Mouse (Mus musculus): Measurements from ENCODE around the gene Repin1. TPM values are rescaled to one million over a fixed set of nuclear protein-coding genes. Genes with fewer than 3 reads are reported as not detected.

Repin1 gene
- total RNA-seq (2012; rRNA removed) (not detected in 2 replicates), polyA plus RNA-seq (2012; ENCODE audit: insufficient read depth in 1 of 2, insufficient read length in 2 of 2, low read depth in 1 of 2, low replicate concordance in 2 of 2, missing spikeins in 1 of 2) (not detected)

GRCm38 (mm10) chr6:48593158-48594042, at the start of gene Repin1, which contains the start of gene Gm44965:
Gene Repin1, plus strand, starts transcription at chr6:48593883.
Gene Gm44965, plus strand, starts transcription at chr6:48593941.
- Histone ChIP-seq H3K79me2 (ENCODE audit: control insufficient read depth, insufficient read depth, low read length, poor library complexity) (no peaks in the 10 kb centered on the region), H3K9ac (ENCODE audit: control insufficient read depth, low read depth, low read length, poor library complexity, severe bottlenecking) (no peak within 1 kb of the TSS), H3K9me3 (replicated peaks; ENCODE audit: insufficient read depth, low read length) (no peaks in the 10 kb centered on the region), H3K4me3 (ENCODE audit: control insufficient read depth in 1 of 2, insufficient read depth in 1 of 2, low read depth in 2 of 2, low read length in 2 of 2) (no peak within 1 kb of the TSS), H3K27me3 (ENCODE audit: control insufficient read depth in 1 of 2, insufficient read depth in 2 of 2, low read length in 2 of 2) (no peaks in the 10 kb centered on the region), H3K27ac (ENCODE audit: control insufficient read depth, low read depth, low read length) (no peak within 1 kb of the TSS), H3K4me1 (ENCODE audit: control insufficient read depth in 1 of 2, insufficient read depth in 2 of 2, low read length in 2 of 2) (no peaks in the 10 kb centered on the region), H3K36me3 (ENCODE audit: control insufficient read depth in 1 of 2, insufficient read depth in 2 of 2, low read length in 2 of 2) (no peaks in the 10 kb centered on the region)
- TF ChIP-seq RCOR1 (IDR thresholded peaks at IDR 0.05; ENCODE audit: low read depth, low read length) (no peak), ZKSCAN1 (IDR thresholded peaks at IDR 0.05; ENCODE audit: low read depth, low read length) (no peak), MEF2A (IDR thresholded peaks at IDR 0.05; ENCODE audit: extremely low read depth, insufficient replicate concordance, low read depth, low read length, poor library complexity, severe bottlenecking) (no peak), BHLHE40 (IDR thresholded peaks at IDR 0.05; ENCODE audit: borderline replicate concordance, low read depth, low read length) (no peak), MAX (IDR thresholded peaks at IDR 0.05; ENCODE audit: low read length) (no peak), POLR2AphosphoS2 (IDR thresholded peaks at IDR 0.05; ENCODE audit: low read length) (no peak), NELFE (IDR thresholded peaks at IDR 0.05; ENCODE audit: low read depth, low read length) (no peak), ETS1 (IDR thresholded peaks at IDR 0.05; ENCODE audit: low read depth, low read length) (no peak)
- no peak for DNase-seq (ENCODE audit: low read depth, low spot score)

GRCm38 (mm10) chr6:48545251-48545650, 48.4 kb upstream of the Repin1 start:
- no peaks in the 10 kb centered on the region for H3K79me2 ChIP-seq (ENCODE audit: control insufficient read depth, insufficient read depth, low read length, poor library complexity)
- H3K9me3 ChIP-seq (replicated peaks; ENCODE audit: insufficient read depth, low read length) = no peaks in the 10 kb centered on the region
- no peak overlapping the region for H3K4me3 ChIP-seq (ENCODE audit: control insufficient read depth in 1 of 2, insufficient read depth in 1 of 2, low read depth in 2 of 2, low read length in 2 of 2)
- H3K36me3 ChIP-seq (ENCODE audit: control insufficient read depth in 1 of 2, insufficient read depth in 2 of 2, low read length in 2 of 2) = no peaks in the 10 kb centered on the region
- DNase-seq (ENCODE audit: low read depth, low spot score) = no peak
- H3K4me1 ChIP-seq (ENCODE audit: control insufficient read depth in 1 of 2, insufficient read depth in 2 of 2, low read length in 2 of 2) = no peaks in the 10 kb centered on the region
- TF ChIP-seq RAD21 (IDR thresholded peaks at IDR 0.05; ENCODE audit: low read depth, low read length) (no peak), E2F4 (IDR thresholded peaks at IDR 0.05; ENCODE audit: borderline replicate concordance, low read depth, low read length) (no peak), ZC3H11A (IDR thresholded peaks at IDR 0.05; ENCODE audit: low read depth, low read length) (no peak), ELF1 (IDR thresholded peaks at IDR 0.05; ENCODE audit: low read depth, low read length) (no peak), NELFE (IDR thresholded peaks at IDR 0.05; ENCODE audit: low read depth, low read length) (no peak)
- no peak overlapping the region for H3K9ac ChIP-seq (ENCODE audit: control insufficient read depth, low read depth, low read length, poor library complexity, severe bottlenecking)
- H3K27ac ChIP-seq (ENCODE audit: control insufficient read depth, low read depth, low read length) = no peak overlapping the region
- no peaks in the 10 kb centered on the region for H3K27me3 ChIP-seq (ENCODE audit: control insufficient read depth in 1 of 2, insufficient read depth in 2 of 2, low read length in 2 of 2)

GRCm38 (mm10) chr6:48546271-48546670, 47.4 kb upstream of the Repin1 start:
- Histone ChIP-seq H3K27me3 (ENCODE audit: control insufficient read depth in 1 of 2, insufficient read depth in 2 of 2, low read length in 2 of 2) (no peaks in the 10 kb centered on the region), H3K9ac (ENCODE audit: control insufficient read depth, low read depth, low read length, poor library complexity, severe bottlenecking) (no peak overlapping the region), H3K4me3 (ENCODE audit: control insufficient read depth in 1 of 2, insufficient read depth in 1 of 2, low read depth in 2 of 2, low read length in 2 of 2) (no peak overlapping the region), H3K79me2 (ENCODE audit: control insufficient read depth, insufficient read depth, low read length, poor library complexity) (no peaks in the 10 kb centered on the region), H3K36me3 (ENCODE audit: control insufficient read depth in 1 of 2, insufficient read depth in 2 of 2, low read length in 2 of 2) (no peaks in the 10 kb centered on the region), H3K4me1 (ENCODE audit: control insufficient read depth in 1 of 2, insufficient read depth in 2 of 2, low read length in 2 of 2) (no peaks in the 10 kb centered on the region), H3K27ac (ENCODE audit: control insufficient read depth, low read depth, low read length) (no peak overlapping the region), H3K9me3 (replicated peaks; ENCODE audit: insufficient read depth, low read length) (no peaks in the 10 kb centered on the region)
- TF ChIP-seq EP300 (IDR thresholded peaks at IDR 0.05; ENCODE audit: low read depth in 1 of 2, low read length in 2 of 2) = no peak
- TF ChIP-seq ELF1 (IDR thresholded peaks at IDR 0.05; ENCODE audit: low read depth, low read length) = no peak
- no peak for TF ChIP-seq TBP (IDR thresholded peaks at IDR 0.05; ENCODE audit: low read depth, low read length)
- TF ChIP-seq HCFC1 (IDR thresholded peaks at IDR 0.05; ENCODE audit: low read depth, low read length) = no peak
- TF ChIP-seq MYC (IDR thresholded peaks at IDR 0.05; ENCODE audit: low read depth, low read length) = no peak
- TF ChIP-seq RAD21 (IDR thresholded peaks at IDR 0.05; ENCODE audit: low read depth, low read length) = no peak
- no peak for TF ChIP-seq BHLHE40 (IDR thresholded peaks at IDR 0.05; ENCODE audit: borderline replicate concordance, low read depth, low read length)
- no peak for TF ChIP-seq RCOR1 (IDR thresholded peaks at IDR 0.05; ENCODE audit: low read depth, low read length)
- no peak for TF ChIP-seq GATA1 (IDR thresholded peaks at IDR 0.05; ENCODE audit: low read depth, low read length)
- TF ChIP-seq SMC3 (IDR thresholded peaks at IDR 0.05; ENCODE audit: low read depth, low read length) = no peak
- TF ChIP-seq CTCF (IDR thresholded peaks at IDR 0.05 in 2 of 3, conservative IDR thresholded peaks at IDR 0.05 in 1 of 3; ENCODE audit: control insufficient read depth in 1 of 3, insufficient read depth in 1 of 3, low read depth in 2 of 3, low read length in 3 of 3, poor library complexity in 1 of 3, severe bottlenecking in 1 of 3) = no peak
- TF ChIP-seq ZKSCAN1 (IDR thresholded peaks at IDR 0.05; ENCODE audit: low read depth, low read length) = no peak
- TF ChIP-seq USF2 (IDR thresholded peaks at IDR 0.05; ENCODE audit: borderline replicate concordance in 1 of 2, insufficient read depth in 1 of 2, low read depth in 1 of 2, low read length in 2 of 2) = no peak
- TF ChIP-seq MEF2A (IDR thresholded peaks at IDR 0.05; ENCODE audit: extremely low read depth, insufficient replicate concordance, low read depth, low read length, poor library complexity, severe bottlenecking) = no peak
- no peak for TF ChIP-seq POLR2AphosphoS5 (IDR thresholded peaks at IDR 0.05; ENCODE audit: borderline replicate concordance, low read depth, low read length)
- no peak for TF ChIP-seq POLR2AphosphoS2 (IDR thresholded peaks at IDR 0.05; ENCODE audit: low read length)
- no peak for TF ChIP-seq SIN3A (IDR thresholded peaks at IDR 0.05; ENCODE audit: low read length)
- no peak for DNase-seq (ENCODE audit: low read depth, low spot score)
